Mouse (Mus musculus) G1E (cell line): ENCODE measurements at regions not wholly inside any gene's neighbourhood (a gene's known extent, or its start where the extent isn't known, plus 50 kb on each side); places are given as distances from the start of the nearest gene placed in this dataset.

ENCODE experiments used
- CTCF ChIP-seq: IDR thresholded peaks from 2 replicates; pipeline ENCODE4 v1.5.1; 2012; ENCODE audit warnings: low read depth, low read length, inconsistent platforms, mixed read lengths
- GATA1 ChIP-seq: IDR thresholded peaks from 2 replicates; pipeline ENCODE4 v1.6.1; 2012; ENCODE audit warnings: borderline replicate concordance, low read length, inconsistent platforms, mixed read lengths
- POLR2AphosphoS5 ChIP-seq: IDR thresholded peaks from 2 replicates; pipeline ENCODE4 v1.6.1; 2012; ENCODE audit warnings: low read depth, low read length, inconsistent platforms; ENCODE audit not compliant: insufficient replicate concordance
- TAL1 ChIP-seq: conservative IDR thresholded peaks from 2 replicates; pipeline ENCODE4 v1.6.1; 2012; ENCODE audit warnings: low read depth, low read length, inconsistent platforms, mixed read lengths

- no peak for TF ChIP-seq CTCF
- no peak for TF ChIP-seq TAL1
- TF ChIP-seq GATA1 = no peak
- no peak for TF ChIP-seq POLR2AphosphoS5
Observed at GRCm38 (mm10) chr4:125305766-125306165, 178.1 kb upstream of the Zc3h12a start.
